Mouse (Mus musculus) right cerebral cortex, adult 18-20 months (tissue): ENCODE measurements around the gene Sumo1.
"Not testable (repeated sequence)": the region's sequence is repeated elsewhere in the genome, so short reads cannot be mapped to it uniquely, and the experiment has no call there.

Experiments used
- DNase-seq: peaks from one replicate; pipeline ENCODE4 v3.0.0; 2022; ENCODE audit warnings: mixed read lengths

Sumo1 gene

GRCm38 (mm10) chr1:59633056-59633455 is 37.6 kb downstream of the Sumo1 start:
- DNase-seq = no peak

GRCm38 (mm10) chr1:59631986-59632659 is 38.5 kb downstream of the Sumo1 start:
- DNase-seq = no peak

- DNase-seq = not testable (repeated sequence)
Observed at GRCm38 (mm10) chr1:59630356-59630755, 40.3 kb downstream of the Sumo1 start.

GRCm38 (mm10) chr1:59629194-59629593 is 41.4 kb downstream of the Sumo1 start:
- no peak for DNase-seq

DNA sequence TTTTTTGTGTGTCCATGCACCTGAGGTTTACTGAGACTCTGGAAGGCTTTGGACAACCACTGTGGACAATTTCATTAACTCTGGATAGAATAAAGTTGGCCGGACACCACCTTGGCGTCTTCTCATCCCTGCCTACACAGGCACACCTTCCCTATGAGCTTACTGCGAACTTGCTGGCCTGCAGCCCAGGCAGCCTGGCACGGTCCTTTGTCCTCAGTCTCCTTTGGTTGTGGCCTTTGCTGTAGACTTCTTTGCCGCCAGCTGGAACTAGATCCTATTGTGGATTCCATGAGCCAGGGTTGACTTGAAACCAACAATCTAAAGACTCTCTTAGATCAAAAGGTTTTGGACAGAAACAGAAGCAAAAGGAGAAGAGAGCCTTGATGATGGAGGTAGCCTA is 45.2 kb downstream of the Sumo1 start:
- no peak for DNase-seq

- peak; percentile 67 for DNase-seq
Observed at GRCm38 (mm10) chr1:59623325-59624017, 47.2 kb downstream of the Sumo1 start.

DNA sequence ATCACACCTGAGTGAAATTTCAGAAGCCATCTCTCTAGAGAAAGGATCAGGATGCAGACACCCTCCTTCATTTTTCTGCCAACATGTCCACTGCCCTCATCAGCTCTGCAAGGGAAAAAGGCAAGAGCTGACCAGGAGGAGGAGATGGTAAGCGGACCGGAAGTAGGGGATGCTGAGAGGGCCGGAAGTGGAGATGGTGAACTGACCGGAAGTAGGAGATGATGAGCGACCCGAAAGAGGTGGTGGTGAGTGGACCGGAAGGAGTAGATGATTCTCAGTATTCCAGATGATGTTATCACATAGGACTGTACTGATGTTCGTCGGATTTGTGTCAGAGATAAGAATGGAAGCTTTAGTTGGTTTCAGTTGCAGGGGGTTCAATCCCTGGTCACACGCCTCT is 51.4 kb downstream of the Sumo1 start:
- DNase-seq = no peak

DNA sequence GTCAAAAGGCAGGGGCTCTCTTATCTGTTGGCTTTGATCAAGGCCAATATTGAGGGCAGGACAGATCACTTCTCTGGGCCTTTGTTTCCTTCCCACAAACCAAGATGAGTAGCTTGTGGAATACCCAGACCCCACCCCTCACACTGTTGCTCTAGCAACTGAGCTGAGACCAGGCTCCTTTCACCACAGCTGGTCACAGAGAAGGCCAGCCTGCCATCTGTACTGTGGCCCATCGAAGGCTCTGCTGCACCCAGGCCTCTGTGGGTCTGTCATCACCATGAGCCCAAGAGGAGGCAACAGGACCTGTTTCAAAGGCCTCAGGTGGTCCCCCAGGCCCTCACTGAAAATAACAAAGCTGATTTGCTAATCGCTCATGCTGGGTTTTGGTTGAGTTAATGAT is 55.6 kb downstream of the Sumo1 start:
- DNase-seq = no peak

DNA sequence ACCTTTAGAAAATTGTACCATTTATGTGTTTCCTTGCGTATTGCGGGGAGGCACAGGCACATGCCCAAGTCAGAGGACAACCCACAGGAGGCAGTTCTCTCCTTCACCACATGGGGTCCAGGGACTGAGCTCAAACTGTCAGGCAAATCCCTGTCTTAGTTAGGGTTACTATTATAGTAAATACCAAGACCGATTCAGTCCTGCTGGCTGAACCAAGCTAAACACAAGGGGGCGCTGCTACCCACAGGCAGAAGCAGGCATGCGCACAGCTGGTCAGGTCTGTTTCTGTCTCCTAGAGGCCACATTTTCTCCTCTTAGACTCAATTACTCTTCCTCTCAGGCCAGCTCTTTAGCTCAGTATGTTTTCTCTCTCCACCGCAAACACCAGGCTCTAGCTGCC is 56.8 kb downstream of the Sumo1 start:
- peak; percentile 15 for DNase-seq

- DNase-seq = no peak
Observed at GRCm38 (mm10) chr1:59610929-59611328, 59.7 kb downstream of the Sumo1 start.

GRCm38 (mm10) chr1:59609896-59610295 is 60.7 kb downstream of the Sumo1 start:
- no peak for DNase-seq

- no peak for DNase-seq
Observed at GRCm38 (mm10) chr1:59609458-59609857, 61.2 kb downstream of the Sumo1 start.

GRCm38 (mm10) chr1:59608920-59609319 is 61.7 kb downstream of the Sumo1 start:
- no peak for DNase-seq

- no peak for DNase-seq
Observed at GRCm38 (mm10) chr1:59608125-59608762, 62.4 kb downstream of the Sumo1 start.

- DNase-seq = no peak
Observed at GRCm38 (mm10) chr1:59607071-59607470, 63.6 kb downstream of the Sumo1 start.

DNA sequence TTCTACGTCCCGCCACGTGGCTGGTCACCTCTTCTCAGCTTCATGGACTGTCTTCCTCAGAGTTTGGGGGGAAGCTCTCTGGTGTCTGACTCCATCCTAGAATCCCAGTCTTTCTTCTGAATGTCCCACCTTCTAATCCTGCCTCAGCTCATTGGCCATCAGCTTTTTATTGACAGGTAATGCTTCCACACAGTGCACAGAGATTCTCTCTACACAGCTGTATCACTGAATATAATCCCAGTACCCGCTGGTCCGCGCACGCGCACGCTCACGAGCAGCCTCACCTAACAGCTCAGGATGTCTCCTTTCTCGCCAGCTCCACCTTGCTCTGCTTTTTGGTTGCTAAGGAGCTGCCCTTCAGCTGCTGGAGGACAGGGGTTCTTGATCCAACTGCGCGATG is 64.2 kb downstream of the Sumo1 start:
- DNase-seq = no peak

GRCm38 (mm10) chr1:59603893-59604292 is 66.7 kb downstream of the Sumo1 start:
- no peak for DNase-seq

GRCm38 (mm10) chr1:59603417-59603712 is 67.3 kb downstream of the Sumo1 start:
- no peak for DNase-seq

- peak; percentile 13 for DNase-seq
Observed at GRCm38 (mm10) chr1:59602531-59603416, 67.9 kb downstream of the Sumo1 start.

DNA sequence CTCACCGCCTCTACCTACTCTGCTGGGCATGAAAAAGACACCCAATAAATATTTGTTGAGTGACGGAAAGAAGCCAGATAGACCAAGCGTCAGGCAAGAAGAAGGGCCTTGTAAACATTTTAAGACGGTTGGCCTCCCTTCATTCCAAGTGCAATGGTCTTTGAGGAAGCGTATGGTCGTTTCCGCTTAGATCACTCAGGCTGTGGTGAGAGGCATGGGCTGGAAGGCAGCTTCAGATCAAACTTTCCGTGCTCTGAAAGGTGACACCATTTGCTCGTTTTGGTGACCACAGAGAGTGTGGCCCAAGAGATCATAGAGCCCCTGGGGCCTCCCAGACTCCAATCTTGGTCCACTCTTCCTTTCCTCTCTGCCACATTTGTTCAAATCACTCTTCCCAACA is 75.0 kb downstream of the Sumo1 start:
- no peak for DNase-seq

- no peak for DNase-seq
Observed at GRCm38 (mm10) chr1:59594586-59595266, 75.9 kb downstream of the Sumo1 start.

DNA sequence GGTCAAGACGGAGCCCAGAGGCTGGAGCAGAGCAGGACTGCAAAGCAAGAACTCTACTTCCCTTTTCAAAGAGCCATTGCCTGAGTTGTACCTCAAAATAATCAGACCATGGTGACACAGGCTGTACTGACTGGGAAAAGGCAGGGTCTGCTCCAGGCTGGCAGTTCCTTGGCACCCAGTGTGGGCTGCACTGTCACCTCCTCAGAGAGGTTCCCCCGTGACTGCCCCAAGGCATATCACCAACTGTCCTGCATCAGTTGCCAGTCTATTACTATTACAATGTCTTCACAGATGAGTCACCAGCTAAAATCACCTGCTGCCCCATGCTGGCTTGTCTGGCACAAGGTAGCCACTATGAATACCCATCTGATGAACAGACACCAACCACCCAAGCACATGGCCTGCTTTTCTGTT is 77.0 kb downstream of the Sumo1 start:
- DNase-seq = no peak

DNA sequence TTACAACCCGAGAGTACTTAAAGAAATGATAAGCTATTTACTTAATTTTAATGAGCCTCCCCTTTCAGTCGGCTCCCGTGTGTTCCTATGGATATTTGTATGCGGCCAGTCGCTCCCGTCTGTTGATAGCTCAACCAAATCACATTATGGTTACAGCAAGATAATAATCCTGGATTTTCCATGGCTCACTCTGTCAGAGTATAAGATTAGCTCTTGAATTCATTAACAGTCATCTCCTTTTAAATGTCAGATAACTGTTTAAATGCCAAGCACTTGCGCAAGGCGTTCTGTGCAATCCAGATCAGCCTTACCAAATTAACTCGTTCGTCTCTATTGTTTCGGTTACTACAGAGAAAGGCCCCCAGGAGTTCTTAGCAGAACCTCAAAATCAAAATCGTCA is 77.8 kb downstream of the Sumo1 start:
- DNase-seq = no peak
